Mouse (Mus musculus): ENCODE measurements around the gene Reep1.
A peak's percentile ranks its signal among the peaks of the same experiment; 100 is the strongest.

Gene Reep1

GRCm38 (mm10) chr6:71737202-71737601 lies 29.8 kb downstream of the Reep1 start:
- DNase-seq (ENCODE audit: low spot score): no peak

GRCm38 (mm10) chr6:71738611-71739010 lies 31.2 kb downstream of the Reep1 start:
- no peak for DNase-seq (ENCODE audit: low spot score)

GRCm38 (mm10) chr6:71740921-71741320 lies 33.6 kb downstream of the Reep1 start:
- DNase-seq (ENCODE audit: low spot score): no peak

GRCm38 (mm10) chr6:71741998-71742636 lies 34.8 kb downstream of the Reep1 start:
- no peak for DNase-seq (ENCODE audit: low spot score)

- DNase-seq (ENCODE audit: low spot score): no peak
Observed at GRCm38 (mm10) chr6:71744934-71745333, 37.6 kb downstream of the Reep1 start.

GRCm38 (mm10) chr6:71745482-71746234 lies 38.3 kb downstream of the Reep1 start:
- no peak for DNase-seq (ENCODE audit: low spot score)

- no peak for DNase-seq (ENCODE audit: low spot score)
Observed at GRCm38 (mm10) chr6:71746246-71746645, 38.9 kb downstream of the Reep1 start.

GRCm38 (mm10) chr6:71746846-71747245 lies 39.5 kb downstream of the Reep1 start:
- DNase-seq (ENCODE audit: low spot score): no peak

- no peak for DNase-seq (ENCODE audit: low spot score)
Observed at GRCm38 (mm10) chr6:71751602-71752001, 44.2 kb downstream of the Reep1 start.

GRCm38 (mm10) chr6:71752791-71753464 lies 45.6 kb downstream of the Reep1 start:
- DNase-seq (ENCODE audit: low spot score): no peak

GRCm38 (mm10) chr6:71757039-71757894 lies 49.9 kb downstream of the Reep1 start:
- DNase-seq (ENCODE audit: low spot score): peak; percentile 27

GRCm38 (mm10) chr6:71758780-71759179 lies 51.4 kb downstream of the Reep1 start:
- DNase-seq (ENCODE audit: low spot score): no peak

GRCm38 (mm10) chr6:71760073-71760472 lies 52.7 kb downstream of the Reep1 start:
- DNase-seq (ENCODE audit: low spot score): no peak

- DNase-seq (ENCODE audit: low spot score): no peak
Observed at GRCm38 (mm10) chr6:71767761-71768160, 60.4 kb downstream of the Reep1 start.

GRCm38 (mm10) chr6:71769901-71770690 lies 62.7 kb downstream of the Reep1 start:
- peak; percentile 8 for DNase-seq (ENCODE audit: low spot score)

- no peak for DNase-seq (ENCODE audit: low spot score)
Observed at GRCm38 (mm10) chr6:71770856-71771255, 63.5 kb downstream of the Reep1 start.

- no peak for DNase-seq (ENCODE audit: low spot score)
Observed at GRCm38 (mm10) chr6:71771282-71771681, 63.9 kb downstream of the Reep1 start.

- no peak for DNase-seq (ENCODE audit: low spot score)
Observed at GRCm38 (mm10) chr6:71772156-71772555, 64.8 kb downstream of the Reep1 start.

- DNase-seq (ENCODE audit: low spot score): no peak
Observed at GRCm38 (mm10) chr6:71772636-71773208, 65.4 kb downstream of the Reep1 start.

- no peak for DNase-seq (ENCODE audit: low spot score)
Observed at GRCm38 (mm10) chr6:71778016-71778415, 70.7 kb downstream of the Reep1 start.

GRCm38 (mm10) chr6:71779831-71780230 lies 72.5 kb downstream of the Reep1 start:
- DNase-seq (ENCODE audit: low spot score): no peak
